Mouse (Mus musculus): ENCODE data around the gene Golga7b.

DNA sequence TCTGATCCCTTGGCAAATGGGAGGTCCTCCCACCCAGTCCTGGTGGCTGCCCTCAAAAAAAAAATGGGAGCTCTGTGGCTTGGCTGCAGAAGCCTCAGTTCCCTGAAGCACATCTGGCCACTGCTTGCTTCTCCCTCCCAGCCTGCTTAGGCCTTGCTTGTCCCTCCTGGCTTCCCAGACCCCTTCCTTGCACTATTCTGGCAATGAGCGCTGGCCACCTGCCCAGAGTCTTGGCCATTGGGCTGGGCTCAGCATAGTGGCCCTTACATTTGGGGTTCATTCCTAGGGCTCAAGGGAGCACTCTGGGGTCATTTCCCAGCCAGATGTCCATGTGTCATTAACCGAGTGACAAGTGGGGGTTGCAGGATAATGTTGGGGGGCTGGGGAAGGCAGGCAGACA is 69.2 kb downstream of the Golga7b start:
- TF ChIP-seq CTCF (IDR thresholded peaks at IDR 0.05; ENCODE audit: control insufficient read depth, insufficient read depth, low read length), result no peak
- TF ChIP-seq POLR2A (IDR thresholded peaks at IDR 0.05; ENCODE audit: borderline replicate concordance, control insufficient read depth, low read depth, low read length), result no peak

Data from bone marrow, adult 2 months (tissue).